Mouse (Mus musculus) MEL (cell line): ENCODE data around the gene P2ry6.

Experiments
- EP300 ChIP-seq, 2 experiments: IDR thresholded peaks; 2 replicates each; pipeline ENCODE4 v1.6.1; 2011; ENCODE audit warnings: improper control_type of control experiment in 2 of 2, low read length in 2 of 2, low read depth in 1 of 2, mild to moderate bottlenecking in 1 of 2
- GATA1 ChIP-seq: IDR thresholded peaks from 2 replicates; pipeline ENCODE4 v1.6.1; 2011; ENCODE audit warnings: low read depth, low read length, improper control_type of control experiment
- RCOR1 ChIP-seq: IDR thresholded peaks from 2 replicates; pipeline ENCODE4 v1.6.1; 2012; ENCODE audit warnings: low read depth, mild to moderate bottlenecking, inconsistent platforms, low read length, improper control_type of control experiment
- USF2 ChIP-seq, 2 experiments: IDR thresholded peaks; 2 replicates each; pipeline ENCODE4 v1.6.1; 2011 to 2012; ENCODE audit warnings: improper control_type of control experiment in 2 of 2, low read length in 2 of 2, borderline replicate concordance in 1 of 2, inconsistent platforms in 1 of 2, low read depth in 1 of 2, mild to moderate bottlenecking in 1 of 2; ENCODE audit not compliant: insufficient read depth in 1 of 2
- ZKSCAN1 ChIP-seq: IDR thresholded peaks from 2 replicates; pipeline ENCODE4 v1.6.1; 2012; ENCODE audit warnings: low read depth, mild to moderate bottlenecking, inconsistent platforms, low read length, improper control_type of control experiment, moderate library complexity
- ZNF384 ChIP-seq: IDR thresholded peaks from 2 replicates; pipeline ENCODE4 v1.6.1; 2012; ENCODE audit warnings: low read depth, mild to moderate bottlenecking, inconsistent platforms, low read length, improper control_type of control experiment

- no peak for TF ChIP-seq ZKSCAN1
- TF ChIP-seq GATA1, result no peak
- TF ChIP-seq EP300 (IDR thresholded peaks at IDR 0.05; ENCODE audit: low read depth in 1 of 2, low read length in 2 of 2), result no peak
- TF ChIP-seq ZNF384, result no peak
- TF ChIP-seq USF2 (IDR thresholded peaks at IDR 0.05; ENCODE audit: borderline replicate concordance in 1 of 2, insufficient read depth in 1 of 2, low read depth in 1 of 2, low read length in 2 of 2), result no peak
- TF ChIP-seq RCOR1, result no peak
Measured at GRCm38 (mm10) chr7:101017492-101017891, 43.0 kb upstream of the P2ry6 start.
